Mouse (Mus musculus) heart, adult 8-10 months (tissue): Measurements from ENCODE around the gene Herc6. TPM values are rescaled to one million over a fixed set of nuclear protein-coding genes. Genes with fewer than 3 reads are reported as not detected.

Source experiments
- total RNA-seq, 4 experiments: library from RNA; stranded (reverse); gene quantifications; 2 replicates each; pipeline ENCODE4 v1.2.4; 2022

Herc6 gene
- total RNA-seq, 4 experiments from 2014 or later: 1.7 to 3.4 (median 2.9) TPM

Other genes starting within 250 kb of the Herc6 start
- not detected for gene Vmn1r17, start 217.3 kb upstream of the Herc6 start, total RNA-seq
- not detected for gene Vmn1r18, start 185.2 kb upstream of the Herc6 start, total RNA-seq
- gene Vmn1r19, start 177.2 kb upstream of the Herc6 start, total RNA-seq: not detected
- gene Vmn1r20, start 152.1 kb upstream of the Herc6 start, total RNA-seq: not detected
- gene Ppm1k, start 45.5 kb upstream of the Herc6 start, total RNA-seq: 100 to 1,000 TPM in 3 of 4 experiments, 10 to 100 TPM in 1; 92.8 to 122 (median 105) TPM
- 10 to 100 TPM; 21.8 to 24.4 (median 23.9) TPM for gene Pyurf, start 111.1 kb downstream of the Herc6 start, total RNA-seq
- gene Lancl2, start 121.5 kb downstream of the Herc6 start, total RNA-seq: 10 to 100 TPM; 12.5 to 14.7 (median 13.5) TPM
- 10 to 100 TPM; 19.0 to 22.8 (median 20.4) TPM for gene Vopp1, start 244.2 kb downstream of the Herc6 start, total RNA-seq